Mouse (Mus musculus) left cerebral cortex, postnatal 4 days (tissue): ENCODE data around the gene Hist1h2be. TPM values are rescaled to one million over a fixed set of nuclear protein-coding genes. Genes with fewer than 3 reads are reported as not detected.
"Not testable (repeated sequence)": the region's sequence is repeated elsewhere in the genome, so short reads cannot be mapped to it uniquely, and the experiment has no call there.

Experiments
- DNase-seq: peaks from one replicate; pipeline ENCODE4 v3.0.0-alpha.2; 2022
- intact Hi-C: fragments of 180-260 bp; cut with DNase I; formaldehyde crosslinking; loops from one replicate; pipeline ENCODE4 v1.15.1; 2025
- total RNA-seq, 2 experiments: library from RNA; stranded (reverse); gene quantifications; 2 replicates each; pipeline ENCODE4 v1.2.3; 2021

Gene Hist1h2be
- total RNA-seq, 2 experiments from 2014 or later = 13.0 to 16.9 TPM

DNA sequence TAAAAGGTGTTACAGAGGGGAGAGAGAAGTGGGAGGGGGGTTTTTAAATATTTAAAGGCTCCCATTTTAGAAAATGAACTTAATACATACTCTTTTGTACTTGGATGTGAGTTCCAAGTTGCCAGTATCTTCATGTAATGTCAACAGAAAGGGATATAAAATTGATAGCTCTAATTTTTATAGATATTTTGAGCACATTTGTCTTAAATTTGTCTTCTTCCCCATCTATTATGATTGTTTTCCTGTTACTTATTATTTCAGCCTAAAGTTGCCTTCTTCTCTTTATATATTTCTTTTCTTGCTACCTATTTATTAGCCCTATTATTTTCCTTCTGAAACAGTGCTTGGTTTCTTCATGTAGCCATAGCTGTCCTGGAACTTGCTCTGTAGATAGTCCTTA lies 68.0 kb downstream of the Hist1h2be start, which contains the start of gene Hist1h1d:
Gene Hist1h1d (plus strand): TSS at position 301 of the 400 bp plus-strand sequence.
- no peak for DNase-seq
- intact Hi-C loops = no loop called here

DNA sequence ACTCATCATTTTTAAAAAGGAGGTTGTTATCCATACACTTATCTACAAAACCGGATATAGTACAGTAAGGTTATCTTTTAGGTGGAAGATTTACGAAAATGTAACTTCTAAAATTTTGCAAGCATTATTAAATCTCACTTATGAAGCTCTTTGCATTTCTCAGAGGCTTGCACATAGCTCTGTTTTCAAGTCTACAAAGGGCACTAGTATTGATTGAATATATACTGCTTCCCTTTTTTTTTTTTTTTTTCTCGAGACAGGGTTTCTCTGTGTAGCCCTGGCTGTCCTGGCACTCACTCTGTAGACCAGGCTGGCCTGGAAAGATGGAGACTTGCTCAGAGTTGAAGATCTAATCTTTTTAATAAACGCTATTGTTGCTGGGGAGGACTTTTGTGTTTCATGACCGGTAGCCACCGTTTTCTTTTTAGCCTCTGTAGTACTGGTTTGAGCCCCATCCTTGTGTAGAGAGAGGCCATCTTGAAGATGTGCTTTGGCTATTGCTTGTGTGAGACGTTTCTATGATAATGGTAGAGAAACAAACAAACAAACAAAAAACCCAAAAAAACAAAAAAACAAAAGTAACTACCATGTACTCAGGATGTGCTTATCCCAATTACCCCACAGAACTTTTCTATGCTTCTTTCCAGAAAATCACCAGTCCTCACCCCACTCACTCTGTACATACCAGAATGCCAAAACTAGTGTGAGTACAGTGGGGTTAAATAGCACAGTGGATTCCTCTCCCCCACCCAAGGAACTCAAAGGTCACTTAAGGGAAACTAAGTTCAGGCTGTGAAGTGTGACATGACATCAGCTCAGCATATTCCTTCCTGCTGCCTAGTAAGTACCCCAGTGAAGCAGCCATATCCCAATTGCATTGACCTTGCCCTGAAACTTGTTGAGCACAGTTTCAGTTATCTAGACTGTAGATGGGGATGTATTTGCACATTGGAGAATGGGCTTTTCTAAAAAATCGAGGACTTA lies 68.7 kb downstream of the Hist1h2be start:
- intact Hi-C loops = no loop called here
- DNase-seq = no peak

DNA sequence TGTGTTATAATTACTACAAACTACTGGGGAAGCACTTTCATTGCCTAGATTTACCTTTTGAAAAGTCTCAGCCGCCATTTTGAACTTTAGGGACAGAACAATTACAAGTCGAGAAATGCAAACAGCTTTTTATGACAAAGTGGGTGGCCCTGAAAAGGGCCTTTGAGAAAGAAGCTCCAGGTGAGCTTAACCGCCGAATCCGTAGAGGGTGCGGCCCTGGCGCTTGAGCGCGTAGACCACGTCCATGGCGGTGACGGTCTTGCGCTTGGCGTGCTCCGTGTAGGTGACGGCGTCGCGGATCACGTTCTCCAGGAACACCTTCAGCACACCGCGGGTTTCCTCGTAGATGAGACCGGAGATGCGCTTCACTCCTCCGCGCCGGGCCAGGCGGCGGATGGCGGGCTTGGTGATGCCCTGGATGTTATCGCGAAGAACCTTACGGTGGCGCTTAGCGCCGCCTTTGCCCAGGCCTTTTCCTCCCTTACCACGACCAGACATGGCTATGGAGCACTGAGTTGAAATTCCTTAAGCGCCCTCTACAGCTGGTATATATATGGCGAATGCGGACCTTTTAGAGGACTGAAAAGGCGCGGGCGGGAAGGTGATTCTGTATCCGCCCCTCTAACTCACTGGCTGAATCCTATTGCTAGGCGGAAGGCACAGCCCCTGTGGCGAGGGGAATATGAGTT lies 69.6 kb downstream of the Hist1h2be start, which contains the start of gene Hist1h4f:
Gene Hist1h4f (minus strand): TSS at position 503 of the 689 bp plus-strand sequence.
- DNase-seq = peak; percentile 90
- intact Hi-C loops = not testable (repeated sequence)

DNA sequence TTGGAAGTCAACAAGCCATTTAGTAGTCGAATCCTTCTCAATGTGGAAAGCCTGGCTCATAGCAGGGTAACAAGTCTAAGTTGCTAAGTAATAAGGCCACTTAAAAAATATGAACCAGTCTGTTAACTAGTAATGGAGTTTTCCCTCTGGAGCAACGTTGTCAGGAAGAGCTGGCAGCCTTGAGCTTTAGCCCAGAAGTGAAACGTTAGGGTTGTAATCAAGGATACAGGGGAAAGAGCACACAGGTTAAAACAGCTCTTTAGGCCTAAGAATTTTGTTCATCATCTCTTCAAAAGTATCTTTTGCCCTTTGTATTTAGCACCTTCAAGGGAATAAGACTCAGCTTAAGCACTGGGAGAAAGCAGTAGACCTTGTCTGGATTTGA lies 70.2 kb downstream of the Hist1h2be start:
- intact Hi-C loops = no loop called here
- no peak for DNase-seq

DNA sequence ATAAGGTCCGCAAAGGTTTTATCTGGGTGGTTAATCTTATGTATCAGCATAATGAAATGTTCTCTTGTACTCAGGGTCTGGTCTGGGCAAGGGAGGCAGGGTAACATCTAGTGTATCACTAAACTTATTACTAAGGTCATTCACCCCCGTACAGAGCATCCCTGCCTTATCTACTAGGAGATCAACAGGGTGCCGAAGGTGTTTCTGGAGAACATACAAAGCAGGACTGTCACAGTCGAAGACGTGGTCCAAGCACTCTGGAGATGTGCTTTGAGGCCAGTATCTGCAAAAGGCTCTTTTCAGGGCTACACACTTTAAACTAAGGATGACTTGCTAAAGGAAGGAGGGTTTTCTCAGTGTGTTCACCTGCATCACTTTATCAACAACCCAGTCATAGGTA lies 74.2 kb downstream of the Hist1h2be start:
- no peak for DNase-seq
- intact Hi-C loops = no loop called here

DNA sequence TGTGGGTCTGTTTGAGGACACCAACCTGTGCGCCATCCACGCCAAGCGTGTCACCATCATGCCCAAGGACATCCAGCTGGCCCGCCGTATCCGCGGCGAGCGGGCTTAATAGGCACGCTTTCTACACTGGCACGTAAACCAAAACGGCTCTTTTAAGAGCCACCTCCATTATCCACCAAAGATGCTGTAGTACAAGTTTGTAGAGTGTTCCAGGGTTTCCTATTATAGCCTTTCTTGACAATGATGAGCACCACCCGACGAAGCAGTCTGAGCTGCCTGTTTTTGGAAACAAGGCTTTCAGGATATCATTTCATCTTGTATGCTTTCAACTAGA lies 76.2 kb downstream of the Hist1h2be start:
- DNase-seq, intact Hi-C loops: not testable (repeated sequence)

DNA sequence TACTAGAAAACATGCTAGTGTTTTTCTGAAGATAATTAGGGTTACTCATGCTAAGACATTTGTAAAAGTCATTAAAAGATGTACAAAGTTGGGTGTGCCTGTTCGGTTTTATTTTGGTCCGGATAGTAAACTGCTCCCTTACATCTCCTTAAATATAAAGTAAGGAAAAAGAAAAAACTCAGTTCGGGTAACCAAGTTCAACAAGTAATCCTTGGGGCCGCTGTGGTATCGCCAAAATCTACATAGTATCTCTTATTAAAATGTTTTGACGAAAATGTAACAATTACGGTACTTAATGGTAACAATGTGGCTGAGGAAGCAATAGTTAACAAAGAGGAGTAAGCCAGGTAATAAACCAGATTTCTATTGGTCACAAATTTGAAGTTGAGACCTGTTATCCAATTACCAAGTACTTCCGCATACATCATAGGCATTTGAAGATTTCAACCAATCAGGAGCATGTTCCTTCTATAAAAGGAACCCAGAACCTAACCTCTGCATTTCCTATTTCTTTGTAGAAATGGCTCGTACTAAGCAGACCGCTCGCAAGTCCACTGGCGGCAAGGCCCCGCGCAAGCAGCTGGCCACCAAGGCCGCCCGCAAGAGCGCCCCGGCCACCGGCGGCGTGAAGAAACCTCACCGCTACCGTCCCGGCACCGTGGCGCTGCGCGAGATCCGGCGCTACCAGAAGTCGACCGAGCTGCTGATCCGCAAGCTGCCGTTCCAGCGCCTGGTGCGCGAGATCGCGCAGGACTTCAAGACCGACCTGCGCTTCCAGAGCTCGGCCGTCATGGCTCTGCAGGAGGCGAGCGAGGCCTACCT lies 76.7 kb downstream of the Hist1h2be start, which contains the start of gene Hist1h3f:
Gene Hist1h3f (plus strand): TSS at position 88 of the 822 bp plus-strand sequence.
- DNase-seq = peak; percentile 60
- intact Hi-C loops = no loop called here

DNA sequence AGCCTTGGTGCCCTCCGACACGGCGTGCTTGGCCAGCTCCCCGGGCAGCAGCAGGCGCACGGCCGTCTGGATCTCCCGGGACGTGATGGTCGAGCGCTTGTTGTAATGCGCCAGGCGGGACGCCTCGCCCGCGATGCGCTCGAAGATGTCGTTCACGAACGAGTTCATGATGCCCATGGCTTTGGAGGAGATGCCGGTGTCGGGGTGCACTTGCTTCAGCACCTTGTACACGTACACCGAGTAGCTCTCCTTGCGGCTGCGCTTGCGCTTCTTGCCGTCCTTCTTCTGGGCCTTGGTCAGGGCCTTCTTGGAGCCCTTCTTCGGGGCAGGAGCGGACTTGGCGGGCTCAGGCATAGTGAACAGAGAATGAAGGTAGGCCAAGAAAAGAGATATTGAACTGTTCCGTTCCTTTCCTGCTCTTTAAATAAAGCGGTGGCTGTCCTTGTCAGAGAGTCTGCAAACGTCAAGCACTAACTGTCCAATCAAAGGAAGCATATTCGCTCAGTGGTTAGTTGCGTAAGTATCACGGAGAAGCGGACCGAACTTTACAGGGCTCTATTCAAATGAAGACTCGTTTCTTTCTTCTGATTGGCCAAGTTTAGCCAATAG lies 77.8 kb downstream of the Hist1h2be start, which contains the start of gene Hist1h2bh:
Gene Hist1h2bh (minus strand): TSS at position 394 of the 609 bp plus-strand sequence.
- intact Hi-C loops = not testable (repeated sequence)
- peak; percentile 43 for DNase-seq

DNA sequence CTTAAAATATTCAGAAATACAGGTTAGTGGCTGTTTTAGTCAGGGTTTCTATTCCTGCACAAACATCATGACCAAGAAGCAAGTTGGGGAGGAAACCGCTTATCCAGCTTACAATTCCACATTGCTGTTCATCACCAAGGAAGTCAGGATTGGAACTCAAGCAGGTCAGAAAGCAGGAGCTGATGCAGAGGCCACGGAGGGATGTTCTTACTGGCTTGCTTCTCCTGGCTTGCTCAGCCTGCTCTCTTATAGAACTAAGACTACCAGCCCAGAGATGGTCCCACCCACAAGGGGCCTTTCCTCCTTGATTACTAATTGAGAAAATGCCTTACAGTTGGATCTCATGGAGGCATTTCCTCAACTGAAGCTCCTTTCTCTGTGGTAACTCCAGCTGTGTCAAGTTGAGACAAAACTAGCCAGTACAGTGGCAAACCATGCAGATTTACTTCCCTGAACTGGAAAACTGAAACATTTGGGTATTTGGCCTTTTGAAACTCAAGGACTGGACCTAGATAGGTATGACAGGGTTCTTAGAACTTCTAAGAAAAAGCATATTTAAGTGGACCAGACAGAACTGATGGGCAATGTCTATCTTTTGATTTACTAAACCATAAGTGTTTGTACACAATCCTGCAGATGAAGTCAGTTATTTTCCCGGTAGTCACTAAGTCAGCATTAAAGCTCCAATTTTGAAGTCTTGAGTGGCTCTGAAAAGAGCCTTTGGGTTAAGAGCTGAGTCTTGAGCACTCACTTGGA lies 78.5 kb downstream of the Hist1h2be start:
- intact Hi-C loops, DNase-seq: not testable (repeated sequence)

DNA sequence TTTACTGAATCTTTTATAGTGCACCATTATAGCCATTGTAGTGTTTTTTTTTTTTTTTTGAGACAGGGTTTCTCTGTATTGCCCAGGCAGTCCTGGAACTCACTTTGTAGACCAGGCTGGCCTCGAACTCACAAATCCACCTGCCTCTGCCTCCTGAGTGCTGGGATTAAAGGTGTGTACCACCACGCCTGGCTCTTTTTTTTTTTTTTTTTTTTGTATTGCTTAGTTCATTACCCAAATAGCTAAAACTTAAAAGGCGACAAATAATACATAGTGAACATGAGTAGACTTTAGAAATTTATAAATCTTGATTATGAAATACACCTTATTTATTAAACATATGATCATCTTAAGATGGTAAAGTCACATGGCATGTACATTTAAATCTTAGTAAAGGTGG lies 79.4 kb downstream of the Hist1h2be start:
- DNase-seq = no peak
- intact Hi-C loops = no loop called here

DNA sequence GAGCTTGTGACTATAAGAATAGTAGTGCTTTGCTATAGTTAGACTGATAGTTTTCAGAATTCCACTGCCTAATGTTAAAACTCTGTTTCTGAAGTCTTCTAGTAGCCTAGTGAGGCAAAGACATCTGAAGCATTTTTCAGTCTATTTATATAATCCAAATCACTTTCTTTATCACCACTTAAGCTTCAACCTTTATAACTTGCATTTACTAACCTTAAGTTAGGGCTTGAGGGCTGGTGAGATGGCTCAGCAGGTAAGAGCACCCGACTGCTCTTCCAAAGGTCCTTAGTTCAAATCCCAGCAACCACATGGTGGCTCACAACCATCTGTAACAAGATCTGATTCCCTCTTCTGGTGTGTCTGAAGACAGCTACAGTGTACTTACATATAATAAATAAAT lies 81.1 kb downstream of the Hist1h2be start:
- DNase-seq, intact Hi-C loops: not testable (repeated sequence)

DNA sequence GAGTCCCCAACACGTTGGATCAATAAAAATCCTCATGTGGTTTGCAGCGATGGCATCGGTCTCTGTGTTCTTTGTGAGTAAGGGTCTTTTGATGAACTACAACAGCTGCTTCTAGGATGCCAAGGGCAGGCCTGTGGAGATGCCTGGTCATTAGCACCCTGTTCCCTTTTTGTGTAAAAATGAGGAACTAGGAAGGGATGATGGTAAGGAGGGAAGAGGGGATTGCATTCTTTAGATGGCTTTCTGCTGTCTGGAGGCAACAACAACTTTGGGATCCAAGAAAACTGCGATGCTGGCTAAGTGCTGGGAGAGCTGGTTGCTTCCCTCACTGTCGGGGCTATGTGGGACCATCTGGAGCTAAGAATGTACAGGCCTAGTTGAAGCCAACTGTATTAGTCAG lies 82.7 kb downstream of the Hist1h2be start:
- no peak for DNase-seq
- intact Hi-C loops = no loop called here

DNA sequence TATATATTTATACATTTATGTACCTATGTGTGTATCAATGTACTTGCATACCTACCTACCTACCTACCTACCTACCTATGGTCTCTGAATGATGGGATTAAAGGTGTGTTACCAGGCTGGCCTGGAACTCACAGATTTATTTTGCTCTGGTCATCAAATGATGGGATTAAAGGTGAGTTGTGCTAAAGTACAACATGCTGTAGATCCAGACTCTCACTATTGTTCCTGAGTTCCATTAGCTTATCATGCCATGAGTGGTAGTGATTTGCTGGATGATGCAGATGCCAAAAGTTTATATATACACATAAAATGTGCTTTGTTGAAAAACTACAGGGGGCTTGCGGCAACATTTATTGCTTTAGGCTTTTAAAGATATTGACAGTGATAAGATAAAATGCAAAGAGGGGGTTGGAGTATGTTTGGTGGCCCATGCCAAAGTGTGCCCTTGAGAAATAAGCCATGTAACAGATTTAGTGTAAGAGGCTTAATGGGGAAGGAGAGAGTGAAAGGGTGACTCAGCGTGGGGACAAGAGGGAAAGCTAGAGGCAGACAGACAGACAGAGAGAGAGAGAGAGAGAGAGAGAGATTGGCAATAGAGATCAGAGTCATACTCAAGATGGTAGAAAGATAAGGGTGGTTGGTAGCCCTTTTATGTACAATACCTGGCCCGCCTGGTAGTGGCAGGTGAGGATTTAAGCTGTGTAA lies 83.8 kb downstream of the Hist1h2be start:
- intact Hi-C loops = no loop called here
- DNase-seq = no peak

DNA sequence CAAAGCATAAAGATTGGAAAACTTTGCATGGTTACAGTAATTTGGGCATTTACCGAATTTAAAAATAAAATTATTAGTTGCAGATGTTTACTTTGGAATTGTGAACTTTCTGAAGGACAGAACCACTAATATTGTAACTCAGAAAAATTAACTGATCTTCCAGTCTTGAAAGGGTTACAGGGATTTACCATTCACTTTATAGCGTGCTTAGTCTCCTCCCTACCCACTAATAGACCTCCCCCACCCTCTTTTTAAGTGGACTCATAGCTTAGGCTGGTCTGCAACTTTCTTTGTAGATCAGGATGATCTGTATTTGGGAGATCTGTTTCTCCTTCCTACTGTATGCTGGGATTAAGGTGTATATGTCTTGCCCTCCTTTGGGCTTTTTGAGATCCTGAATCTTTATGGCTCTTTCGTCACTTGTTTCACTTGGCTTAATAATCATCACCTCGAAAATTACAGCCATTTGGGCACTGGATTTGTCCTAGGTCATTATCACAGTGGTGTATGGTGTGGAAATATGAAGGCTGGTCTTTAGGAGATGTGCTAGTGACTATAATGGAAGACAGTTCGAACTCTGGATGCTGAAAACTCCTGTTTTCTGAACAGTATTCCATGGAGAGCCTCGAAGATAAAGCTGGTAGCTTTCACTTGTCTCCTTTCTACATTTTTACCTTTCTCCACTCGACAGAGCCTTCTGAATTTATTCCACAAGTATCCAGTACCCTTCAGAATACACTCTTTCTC lies 84.7 kb downstream of the Hist1h2be start:
- intact Hi-C loops = no loop called here
- no peak for DNase-seq

DNA sequence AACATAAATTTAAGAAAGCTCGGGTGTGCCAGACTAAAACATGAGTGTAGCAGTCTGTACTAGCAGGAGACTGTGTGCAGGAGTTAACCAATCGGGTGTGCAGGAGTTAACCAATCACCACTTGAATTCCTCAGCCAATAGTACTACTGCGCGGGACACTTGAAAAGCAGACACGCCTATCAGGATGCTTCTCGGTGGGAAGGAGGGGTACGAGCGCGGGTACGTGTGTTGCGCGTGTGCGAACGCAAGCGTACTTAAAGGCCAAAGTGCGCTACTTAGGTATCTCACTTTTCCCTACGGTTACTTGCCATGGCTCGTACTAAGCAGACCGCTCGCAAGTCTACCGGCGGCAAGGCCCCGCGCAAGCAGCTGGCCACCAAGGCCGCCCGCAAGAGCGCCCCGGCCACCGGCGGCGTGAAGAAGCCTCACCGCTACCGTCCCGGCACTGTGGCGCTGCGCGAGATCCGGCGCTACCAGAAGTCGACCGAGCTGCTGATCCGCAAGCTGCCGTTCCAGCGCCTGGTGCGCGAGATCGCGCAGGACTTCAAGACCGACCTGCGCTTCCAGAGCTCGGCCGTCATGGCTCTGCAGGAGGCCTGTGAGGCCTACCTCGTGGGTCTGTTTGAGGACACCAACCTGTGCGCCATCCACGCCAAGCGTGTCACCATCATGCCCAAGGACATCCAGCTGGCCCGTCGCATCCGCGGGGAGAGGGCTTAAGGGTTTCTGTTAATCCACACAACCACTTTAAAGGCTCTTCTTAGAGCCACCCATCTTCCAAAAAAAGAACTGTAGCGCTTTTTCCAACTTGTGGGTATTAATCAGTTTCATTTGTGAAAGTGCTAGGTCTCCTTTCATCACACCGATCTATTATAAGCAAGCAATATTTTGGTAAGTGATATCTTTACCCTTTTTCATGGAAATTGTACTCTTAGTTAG lies 85.5 kb downstream of the Hist1h2be start, which contains the start of gene Hist1h3g:
Gene Hist1h3g (plus strand): TSS at position 286 of the 939 bp plus-strand sequence.
- peak; percentile 90 for DNase-seq
- intact Hi-C loops = not testable (repeated sequence)

DNA sequence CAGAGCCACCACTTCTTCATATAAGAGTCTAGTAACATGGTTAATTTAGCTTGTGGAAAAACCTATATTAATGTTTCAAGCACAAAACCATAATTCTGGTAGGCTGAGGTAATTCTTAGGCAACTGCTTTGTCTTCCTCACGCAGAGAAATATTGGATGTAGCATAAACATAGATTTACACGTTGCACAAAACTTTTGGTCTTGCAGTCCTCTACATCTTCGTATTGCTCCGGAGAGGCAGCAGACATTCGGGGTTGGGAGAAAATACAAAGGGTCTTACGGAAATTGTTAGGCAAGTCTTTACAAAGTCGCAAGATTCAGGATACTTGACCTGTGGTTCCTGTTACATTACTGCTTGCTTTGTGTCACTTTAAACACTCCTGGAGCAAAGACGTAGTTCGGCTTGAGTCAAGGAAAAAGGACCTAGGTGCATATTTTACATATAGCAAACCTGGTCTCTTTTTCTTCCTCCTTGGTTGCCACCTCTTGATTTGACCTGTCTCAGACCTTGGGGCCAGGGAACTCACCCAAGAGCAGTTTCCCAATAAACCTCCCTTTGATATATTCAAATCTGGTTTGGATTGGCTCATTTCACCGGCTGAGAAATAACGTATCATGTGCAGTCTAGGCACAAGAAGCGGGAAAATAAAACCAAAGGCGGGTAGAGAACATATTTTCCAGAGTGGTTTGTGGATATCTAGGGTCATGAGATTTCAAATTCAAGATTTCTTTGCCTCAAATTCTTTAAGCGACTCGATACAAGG lies 86.4 kb downstream of the Hist1h2be start:
- intact Hi-C loops = no loop called here
- no peak for DNase-seq
